Mouse (Mus musculus) lung, postnatal 10 days (tissue): ENCODE results near the gene Gm21915.

Experiments
- DNase-seq: peaks from one replicate; pipeline ENCODE4 v3.0.0; 2021

Gm21915 gene

GRCm38 (mm10) chr9:40671323-40671930 lies 1.0 kb downstream of the Gm21915 start:
- no peak for DNase-seq

DNA sequence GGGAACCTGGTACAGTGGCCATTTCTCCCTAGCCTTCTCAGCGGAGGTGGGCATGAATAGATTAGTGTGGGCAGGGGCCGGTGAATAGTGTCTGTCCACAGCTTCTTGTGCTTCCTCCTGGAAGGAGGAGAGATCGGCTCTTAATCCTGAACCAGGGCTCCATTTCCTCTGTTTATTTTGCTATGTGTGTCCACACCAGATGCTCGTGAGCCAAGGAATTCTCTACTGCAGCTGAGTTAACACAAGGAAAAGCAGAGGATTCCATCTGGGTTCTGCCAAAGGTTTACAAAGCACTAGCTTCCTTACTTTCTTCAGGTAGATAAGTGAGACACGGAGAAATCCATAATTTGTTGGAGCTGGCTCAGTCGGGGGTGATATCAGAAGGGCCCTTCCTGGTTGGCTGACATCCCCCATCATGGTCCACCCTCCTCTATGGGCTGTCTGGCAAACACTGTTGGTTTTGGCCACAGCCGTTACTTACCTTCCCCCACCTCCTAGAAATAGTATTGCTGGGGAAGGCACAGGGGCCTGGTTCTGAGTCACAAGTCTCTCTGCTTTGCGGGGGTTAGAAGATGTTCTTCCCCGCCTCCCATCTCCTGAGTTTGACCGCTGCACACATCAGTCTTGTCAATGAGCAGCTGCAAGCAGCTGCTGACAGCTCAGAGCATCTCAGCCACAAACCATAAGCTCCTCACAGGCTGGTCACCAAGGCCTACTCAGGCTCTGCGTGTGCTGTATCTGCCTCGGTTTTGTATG lies 5.0 kb downstream of the Gm21915 start:
- DNase-seq = peak; percentile 24

GRCm38 (mm10) chr9:40678653-40679052 lies 8.2 kb downstream of the Gm21915 start:
- DNase-seq = no peak

- DNase-seq = peak; percentile 35
Observed at GRCm38 (mm10) chr9:40685801-40686420, 15.5 kb downstream of the Gm21915 start, which contains the start of gene Clmp. Gene Clmp, plus strand, starts transcription at chr9:40685962.

GRCm38 (mm10) chr9:40686421-40686899 lies 16.0 kb downstream of the Gm21915 start:
- DNase-seq = peak; percentile 41

- DNase-seq = no peak
Observed at GRCm38 (mm10) chr9:40687053-40687452, 16.6 kb downstream of the Gm21915 start.

- no peak for DNase-seq
Observed at GRCm38 (mm10) chr9:40687553-40687952, 17.1 kb downstream of the Gm21915 start.

GRCm38 (mm10) chr9:40690511-40690910 lies 20.1 kb downstream of the Gm21915 start:
- peak; percentile 52 for DNase-seq

- DNase-seq = no peak
Observed at GRCm38 (mm10) chr9:40693026-40693425, 22.6 kb downstream of the Gm21915 start.

DNA sequence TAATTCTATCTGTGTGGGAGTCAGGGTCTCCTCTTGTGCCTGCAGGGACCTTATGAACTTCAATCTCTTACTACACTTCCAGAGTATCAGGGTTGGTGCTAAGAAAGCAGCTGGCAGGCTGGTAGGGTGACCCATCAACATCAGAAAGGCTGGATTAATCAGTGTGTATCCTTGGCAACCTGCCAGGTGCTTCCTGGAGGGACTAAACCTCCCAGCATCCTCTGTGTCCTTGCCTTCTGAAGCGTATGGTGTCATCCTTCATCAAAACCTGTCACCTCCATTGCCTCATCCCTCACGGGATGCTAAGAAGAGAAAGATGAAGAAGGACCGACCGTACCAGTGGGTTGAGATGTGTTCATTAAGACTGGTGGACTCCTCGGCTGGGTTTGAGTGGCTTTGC lies 23.4 kb downstream of the Gm21915 start:
- DNase-seq = peak; percentile 37

GRCm38 (mm10) chr9:40694284-40694683 lies 23.9 kb downstream of the Gm21915 start:
- no peak for DNase-seq

GRCm38 (mm10) chr9:40696086-40696485 lies 25.7 kb downstream of the Gm21915 start:
- no peak for DNase-seq

DNA sequence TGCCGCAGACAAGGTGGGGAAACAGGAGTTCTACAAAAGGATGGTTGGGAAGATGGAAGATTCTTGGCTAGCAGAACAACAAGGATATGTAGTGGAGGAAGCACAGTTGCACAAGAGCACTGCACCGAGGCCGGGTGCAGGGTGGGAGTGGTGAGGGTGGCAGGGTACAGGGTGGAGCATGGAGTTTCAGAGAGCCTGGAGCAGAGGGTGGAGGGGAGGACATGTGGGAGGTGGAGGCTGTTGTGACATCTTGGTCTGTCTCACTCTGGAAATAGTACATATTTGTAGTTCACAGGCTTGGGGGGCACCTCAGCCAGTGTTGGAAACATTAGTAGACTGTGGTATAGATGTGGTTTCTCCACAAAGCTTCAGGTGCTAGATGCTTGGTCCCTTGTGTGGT lies 28.8 kb downstream of the Gm21915 start:
- DNase-seq = no peak

- no peak for DNase-seq
Observed at GRCm38 (mm10) chr9:40700253-40700652, 29.8 kb downstream of the Gm21915 start.

DNA sequence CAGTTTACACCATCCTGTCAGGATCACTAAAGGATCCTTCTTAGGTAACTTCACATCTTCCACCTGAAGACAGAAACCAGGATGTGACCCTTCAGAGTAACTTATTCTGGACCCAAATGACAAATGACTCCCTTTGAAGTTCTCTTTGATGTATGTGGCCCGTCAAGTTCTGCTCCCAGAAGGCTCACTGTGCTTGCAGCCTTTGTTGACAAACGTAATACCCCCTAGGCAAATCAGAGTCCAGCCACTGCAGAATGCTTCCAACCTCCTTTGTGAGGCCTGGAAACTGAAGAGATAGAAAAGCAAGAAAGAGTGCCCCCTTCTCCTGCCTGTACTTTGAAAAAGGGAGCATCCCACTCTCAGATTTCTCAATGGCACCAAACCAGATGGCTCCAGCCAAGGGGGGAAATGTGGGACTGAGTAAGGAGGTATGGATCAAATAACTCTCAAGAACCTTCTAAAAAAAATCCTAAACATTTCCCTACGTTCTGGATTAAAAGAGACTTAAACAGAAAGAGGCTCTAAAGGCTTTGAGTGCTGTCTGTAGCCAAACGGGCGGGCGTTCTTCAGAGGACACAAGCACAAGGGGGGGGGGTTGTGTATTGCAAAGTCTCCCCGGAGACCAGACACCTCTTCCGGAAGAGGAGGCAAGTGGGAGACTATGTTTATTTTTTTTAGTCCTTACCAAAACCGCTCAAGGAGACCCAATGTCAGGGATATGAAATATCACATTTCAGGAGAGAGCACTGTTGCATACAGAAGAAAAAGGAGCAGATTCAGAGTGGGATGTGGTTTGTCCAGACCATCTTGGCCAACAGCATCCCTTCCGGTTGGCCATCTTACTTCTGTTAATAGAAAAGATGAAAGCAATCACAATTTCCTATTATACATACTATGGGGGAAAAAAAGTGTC lies 34.2 kb downstream of the Gm21915 start:
- no peak for DNase-seq

GRCm38 (mm10) chr9:40708448-40709140 lies 38.2 kb downstream of the Gm21915 start:
- no peak for DNase-seq

DNA sequence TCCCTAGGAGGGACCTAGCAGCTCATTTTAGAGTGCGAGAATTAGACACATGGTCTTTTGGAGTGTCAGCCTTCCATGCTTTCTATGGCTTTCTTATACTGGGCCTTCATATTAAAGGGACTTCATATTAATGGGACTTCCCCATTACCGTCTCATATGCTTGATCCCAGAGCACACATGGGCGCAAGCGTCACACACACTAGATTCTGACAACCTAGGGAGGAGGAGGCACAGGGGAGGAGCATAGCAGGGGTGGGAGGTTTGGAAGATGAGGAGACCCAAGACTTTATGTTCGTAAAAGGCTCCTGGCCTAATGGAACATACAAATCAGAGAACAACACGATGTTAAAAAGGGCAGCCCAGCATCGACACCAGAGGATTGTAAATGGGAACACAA lies 38.7 kb downstream of the Gm21915 start:
- DNase-seq = no peak

GRCm38 (mm10) chr9:40709587-40709986 lies 39.2 kb downstream of the Gm21915 start:
- no peak for DNase-seq

GRCm38 (mm10) chr9:40709991-40710390 lies 39.6 kb downstream of the Gm21915 start:
- no peak for DNase-seq

DNA sequence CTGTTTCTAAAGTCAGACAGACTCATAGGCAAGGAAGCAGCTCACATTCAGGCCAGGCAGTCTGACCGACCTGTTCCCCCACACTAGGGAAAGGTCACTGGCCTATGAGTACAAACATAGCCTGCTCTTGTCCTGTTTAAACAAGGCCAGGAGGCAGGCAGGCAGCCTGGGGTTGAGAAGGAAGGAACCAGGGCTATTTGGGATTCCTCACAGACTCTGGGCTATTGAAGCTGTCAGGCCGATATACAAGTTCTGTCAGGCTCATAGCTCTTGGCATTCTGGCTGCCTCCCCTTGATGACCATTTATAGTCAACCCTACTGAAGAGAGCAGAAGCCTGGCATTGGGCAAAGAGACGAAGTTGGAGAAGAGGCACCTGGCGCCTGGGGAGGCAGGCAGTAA lies 41.2 kb downstream of the Gm21915 start:
- DNase-seq = no peak

- peak; percentile 56 for DNase-seq
Observed at GRCm38 (mm10) chr9:40717182-40717874, 46.9 kb downstream of the Gm21915 start.

- DNase-seq = no peak
Observed at GRCm38 (mm10) chr9:40717875-40718185, 47.4 kb downstream of the Gm21915 start.
